Mouse (Mus musculus) heart, postnatal 0 days (tissue): ENCODE data around the gene Slc2a6. TPM values are rescaled to one million over a fixed set of nuclear protein-coding genes. Genes with fewer than 3 reads are reported as not detected.

Source experiments
- ATAC-seq: fragments of 200-750 bp; cut with Nextera tagmentation; 2 replicates; pipeline ENCODE4 v1.8.0; 2017; ENCODE audit warnings: low read depth, moderate number of reproducible peaks, moderate library complexity; ENCODE audit not compliant: insufficient read depth
- DNase-seq: peaks from one replicate; pipeline ENCODE4 v3.0.0-alpha.2; 2016; ENCODE audit warnings: low spot score
- H3K27ac ChIP-seq: fragments of 300-500 bp; sonication (generic); 2 replicates; pipeline ENCODE4 v1.5.1; 2014; ENCODE audit warnings: low read depth, mild to moderate bottlenecking
- H3K27me3 ChIP-seq: fragments of 300-500 bp; sonication (generic); 2 replicates; pipeline ENCODE4 v1.6.1; 2014; ENCODE audit warnings: low read length, mixed read lengths; ENCODE audit not compliant: control insufficient read depth, insufficient read depth
- H3K36me3 ChIP-seq: fragments of 300-500 bp; sonication (generic); replicated peaks from 2 replicates; pipeline ENCODE4 v1.6.1; 2014; ENCODE audit warnings: low read length, mixed read lengths; ENCODE audit not compliant: control insufficient read depth, insufficient read depth
- H3K4me1 ChIP-seq: fragments of 300-500 bp; sonication (generic); 2 replicates; pipeline ENCODE4 v1.6.1; 2014; ENCODE audit warnings: antibody characterized with exemption; ENCODE audit not compliant: control insufficient read depth, insufficient read depth
- H3K4me2 ChIP-seq: fragments of 300-500 bp; sonication (generic); 2 replicates; pipeline ENCODE4 v1.6.1; 2014; ENCODE audit warnings: low read depth, mild to moderate bottlenecking, low read length, moderate library complexity
- H3K4me3 ChIP-seq: fragments of 300-500 bp; sonication (generic); 2 replicates; pipeline ENCODE4 v1.5.1; 2014; ENCODE audit warnings: low read depth, low read length
- H3K9ac ChIP-seq: fragments of 300-500 bp; sonication (generic); replicated peaks from 2 replicates; pipeline ENCODE4 v1.6.1; 2014; ENCODE audit warnings: low read depth, low read length, mixed read lengths
- H3K9me3 ChIP-seq: fragments of 300-500 bp; sonication (generic); replicated peaks from 2 replicates; pipeline ENCODE4 v1.6.1; 2016; ENCODE audit warnings: low read length; ENCODE audit not compliant: control insufficient read depth
- CTCF ChIP-seq: IDR thresholded peaks from 2 replicates; pipeline ENCODE4 v1.5.1; 2016; ENCODE audit warnings: antibody characterized with exemption, control low read depth, low read depth
- EP300 ChIP-seq: IDR thresholded peaks from 2 replicates; pipeline ENCODE4 v1.6.1; 2016; ENCODE audit warnings: antibody characterized with exemption, low read depth
- WGBS: fragments of 180-500 bp; shearing (Covaris S2); extraction: QIAGEN DNeasy Blood & Tissue Kit; methylation state at CpG from one replicate; pipeline ENCODE4 v1.1.7; 2014; 5-methylcytosine and 5-hydroxymethylcytosine counted together
- polyA plus RNA-seq: library from polyadenylated mRNA; unstranded; fragments of >200 nt; fragmentation: Nextera tagmentation; extraction: Ambion mirVana; gene quantifications from 2 replicates; pipeline ENCODE4 v1.2.1, GENCODE M21; 2015
- total RNA-seq: library from RNA; depleted of rRNA; stranded (reverse); fragments of >200 nt; gene quantifications from 2 replicates; pipeline ENCODE4 v1.2.3, GENCODE M21; 2014; ENCODE audit warnings: low replicate concordance

The Slc2a6 gene
- total and polyA plus RNA-seq, 2 experiments from 2014 or later = 0.10 to 0.80 TPM

- no peak for TF ChIP-seq CTCF
- TF ChIP-seq EP300 = no peak
- WGBS = 54% methylated on average over 12 of the region's 12 CpGs
- Histone ChIP-seq H3K9me3 (no peaks in the 10 kb centered on the region), H3K4me1 (peaks cover 13% of the 10 kb centered on the region; the same call in 1 of the 2 replicates), H3K4me2 (no peak overlapping the region), H3K27me3 (no peaks in the 10 kb centered on the region), H3K36me3 (no peaks in the 10 kb centered on the region), H3K4me3 (no peak overlapping the region), H3K27ac (no peak overlapping the region), H3K9ac (peak overlapping the region; percentile 18; the same call in 1 of the 2 replicates)
- DNase-seq = no peak
- ATAC-seq = no peak
Observed at GRCm38 (mm10) chr2:27058751-27059150, 31.0 kb upstream of the Slc2a6 start.

GRCm38 (mm10) chr2:27058251-27058650 is 30.5 kb upstream of the Slc2a6 start:
- Histone ChIP-seq H3K27ac (no peak overlapping the region), H3K9me3 (no peaks in the 10 kb centered on the region), H3K9ac (peak overlapping the region; percentile 18; the same call in 1 of the 2 replicates), H3K4me1 (peaks cover 13% of the 10 kb centered on the region; the same call in 1 of the 2 replicates), H3K4me3 (no peak overlapping the region), H3K36me3 (no peaks in the 10 kb centered on the region), H3K4me2 (no peak overlapping the region), H3K27me3 (no peaks in the 10 kb centered on the region)
- DNase-seq (no peak), ATAC-seq (no peak)
- WGBS = 65% methylated on average over 4 of the region's 4 CpGs
- no peak for TF ChIP-seq EP300
- no peak for TF ChIP-seq CTCF

GRCm38 (mm10) chr2:27049408-27049807 is 21.6 kb upstream of the Slc2a6 start:
- no peak for ATAC-seq
- Histone ChIP-seq H3K36me3 (no peaks in the 10 kb centered on the region), H3K27ac (no peak overlapping the region), H3K9me3 (no peaks in the 10 kb centered on the region), H3K4me1 (no peaks in the 10 kb centered on the region), H3K4me2 (no peak overlapping the region), H3K27me3 (no peaks in the 10 kb centered on the region), H3K4me3 (no peak overlapping the region), H3K9ac (no peak overlapping the region)
- 54% methylated on average over 6 of the region's 6 CpGs for WGBS
- no peak for DNase-seq
- no peak for TF ChIP-seq CTCF
- TF ChIP-seq EP300 = no peak

GRCm38 (mm10) chr2:27045979-27046770 is 18.4 kb upstream of the Slc2a6 start:
- ATAC-seq (peak; percentile 71), DNase-seq (peak; percentile 36)
- H3K4me2 ChIP-seq = no peak overlapping the region
- no peaks in the 10 kb centered on the region for H3K36me3 ChIP-seq
- no peaks in the 10 kb centered on the region for H3K27me3 ChIP-seq
- TF ChIP-seq EP300 (no peak), CTCF (no peak)
- 59% methylated on average over 8 of the region's 8 CpGs for WGBS
- 0 out of 2 replicates have a peak overlapping the region, but pooled peaks have one; percentile 15 for H3K27ac ChIP-seq
- H3K9me3 ChIP-seq = no peaks in the 10 kb centered on the region
- H3K9ac ChIP-seq = no peak overlapping the region
- no peaks in the 10 kb centered on the region for H3K4me1 ChIP-seq
- no peak overlapping the region for H3K4me3 ChIP-seq

GRCm38 (mm10) chr2:27044641-27045040 is 16.8 kb upstream of the Slc2a6 start:
- Histone ChIP-seq H3K27me3 (no peaks in the 10 kb centered on the region), H3K4me2 (no peak overlapping the region), H3K27ac (no peak overlapping the region), H3K4me3 (no peak overlapping the region), H3K36me3 (no peaks in the 10 kb centered on the region), H3K4me1 (no peaks in the 10 kb centered on the region), H3K9ac (no peak overlapping the region), H3K9me3 (no peaks in the 10 kb centered on the region)
- no peak for ATAC-seq
- no peak for DNase-seq
- TF ChIP-seq CTCF (no peak), EP300 (no peak)
- WGBS = 76% methylated on average over 3 of the region's 3 CpGs

- DNase-seq (no peak), ATAC-seq (no peak)
- H3K4me2 ChIP-seq = no peak overlapping the region
- no peaks in the 10 kb centered on the region for H3K36me3 ChIP-seq
- no peak overlapping the region for H3K27ac ChIP-seq
- no peak overlapping the region for H3K4me3 ChIP-seq
- H3K9me3 ChIP-seq = no peaks in the 10 kb centered on the region
- TF ChIP-seq CTCF (no peak), EP300 (no peak)
- H3K4me1 ChIP-seq = no peaks in the 10 kb centered on the region
- WGBS = 67% methylated on average over 4 of the region's 4 CpGs
- no peak overlapping the region for H3K9ac ChIP-seq
- no peaks in the 10 kb centered on the region for H3K27me3 ChIP-seq
Observed at GRCm38 (mm10) chr2:27044166-27044565, 16.4 kb upstream of the Slc2a6 start.
